Mouse (Mus musculus): ENCODE measurements around the gene Tns2.

- TF ChIP-seq CTCF (IDR thresholded peaks at IDR 0.05; ENCODE audit: control insufficient read depth, insufficient read depth, low read length) (no peak), POLR2A (IDR thresholded peaks at IDR 0.05; ENCODE audit: borderline replicate concordance, control insufficient read depth, low read depth, low read length) (no peak)
Measured at GRCm38 (mm10) chr15:102100996-102101671, 921 bp downstream of the Tns2 start.

Data from bone marrow, adult 2 months (tissue).